Mouse (Mus musculus) mature B cell (primary cell): Measurements from ENCODE around the gene Rsbn1l.

Source experiments
- in situ Hi-C: fragments of 300-500 bp; cut with MboI; formaldehyde crosslinking; loops from 2 replicates; pipeline ENCODE4 v1.14.3; 2019

Gene Rsbn1l

GRCm38 (mm10) chr5:20904647-20905046 lies 51.6 kb downstream of the Rsbn1l start:
- in situ Hi-C loops: no loop called here

- in situ Hi-C loops: no loop called here
Observed at GRCm38 (mm10) chr5:20897446-20898167, 58.6 kb downstream of the Rsbn1l start.

GRCm38 (mm10) chr5:20884036-20884620 lies 72.1 kb downstream of the Rsbn1l start:
- in situ Hi-C loops: no loop called here

GRCm38 (mm10) chr5:20881915-20882800 lies 74.0 kb downstream of the Rsbn1l start, which contains the start of the genes Phtf2 and Tmem60:
TSS of gene Phtf2 (minus strand) at chr5:20882124.
TSS of gene Tmem60 (plus strand) at chr5:20882191.
- in situ Hi-C loops: no loop called here

- in situ Hi-C loops: no loop called here
Observed at GRCm38 (mm10) chr5:20880797-20881775, 75.1 kb downstream of the Rsbn1l start.

- in situ Hi-C loops: no loop called here
Observed at GRCm38 (mm10) chr5:20880386-20880785, 75.8 kb downstream of the Rsbn1l start.

- in situ Hi-C loops: no loop called here
Observed at GRCm38 (mm10) chr5:20876934-20877426, 79.2 kb downstream of the Rsbn1l start.

GRCm38 (mm10) chr5:20873146-20873545 lies 83.1 kb downstream of the Rsbn1l start:
- in situ Hi-C loops: no loop called here

GRCm38 (mm10) chr5:20865193-20865755 lies 90.9 kb downstream of the Rsbn1l start:
- in situ Hi-C loops: no loop called here

GRCm38 (mm10) chr5:20864216-20864969 lies 91.8 kb downstream of the Rsbn1l start:
- in situ Hi-C loops: no loop called here

- in situ Hi-C loops: no loop called here
Observed at GRCm38 (mm10) chr5:20861901-20862300, 94.3 kb downstream of the Rsbn1l start.

GRCm38 (mm10) chr5:20860565-20860964 lies 95.6 kb downstream of the Rsbn1l start:
- in situ Hi-C loops: no loop called here

GRCm38 (mm10) chr5:20858404-20858803 lies 97.8 kb downstream of the Rsbn1l start:
- in situ Hi-C loops: no loop called here

GRCm38 (mm10) chr5:20855066-20855465 lies 101.1 kb downstream of the Rsbn1l start:
- in situ Hi-C loops: no loop called here

GRCm38 (mm10) chr5:20847010-20847409 lies 109.2 kb downstream of the Rsbn1l start:
- in situ Hi-C loops: no loop called here

GRCm38 (mm10) chr5:20843816-20844215 lies 112.4 kb downstream of the Rsbn1l start:
- in situ Hi-C loops: no loop called here

GRCm38 (mm10) chr5:20843405-20843804 lies 112.8 kb downstream of the Rsbn1l start:
- in situ Hi-C loops: no loop called here
